Mouse (Mus musculus): ENCODE measurements around the gene Zfp934. TPM values are rescaled to one million over a fixed set of nuclear protein-coding genes. Genes with fewer than 3 reads are reported as not detected.
A peak's percentile ranks its signal among the peaks of the same experiment; 100 is the strongest.
"Not testable (repeated sequence)": the region's sequence is repeated elsewhere in the genome, so short reads cannot be mapped to it uniquely, and the experiment has no call there.

The Zfp934 gene
- polyA plus RNA-seq, 1 experiment from 2014 or later = 12.7 TPM

DNA sequence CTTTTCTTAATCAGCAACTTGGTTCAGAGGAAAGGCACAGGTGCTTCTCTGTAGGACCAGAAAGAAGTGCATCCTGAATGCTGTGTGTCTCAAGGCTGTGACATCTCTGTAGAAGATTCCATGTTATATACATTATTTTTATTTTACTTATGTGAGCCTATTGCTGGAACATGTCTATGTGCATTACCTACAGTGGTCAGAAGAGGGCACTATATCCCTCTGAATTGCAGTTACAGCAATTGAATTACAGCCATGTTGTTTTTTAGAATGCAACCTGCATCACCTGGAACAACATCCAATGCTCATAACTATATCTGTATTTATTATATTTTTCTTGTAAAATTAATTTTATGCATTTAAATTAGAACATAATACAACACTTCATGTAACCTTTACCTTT, 101.1 kb downstream of the Zfp934 start:
- not testable (repeated sequence) for H3K4me2 ChIP-seq (ENCODE audit: low read length); H3K36me3 ChIP-seq (ENCODE audit: insufficient read depth, low read length); H3K4me3 ChIP-seq (replicated peaks; ENCODE audit: low read depth, low read length); H3K27me3 ChIP-seq (ENCODE audit: insufficient read depth, low read length); H3K9ac ChIP-seq (ENCODE audit: low read depth, low read length); H3K4me1 ChIP-seq (replicated peaks; ENCODE audit: insufficient read depth, low read length); ATAC-seq (replicated peaks; ENCODE audit: low FRiP score, low read depth); H3K27ac ChIP-seq; H3K9me3 ChIP-seq (replicated peaks; ENCODE audit: low read length)
- peak; percentile 44 for DNase-seq (ENCODE audit: low spot score)
- TF ChIP-seq CTCF (IDR thresholded peaks at IDR 0.05; ENCODE audit: low read depth) = peak; percentile 60

DNA sequence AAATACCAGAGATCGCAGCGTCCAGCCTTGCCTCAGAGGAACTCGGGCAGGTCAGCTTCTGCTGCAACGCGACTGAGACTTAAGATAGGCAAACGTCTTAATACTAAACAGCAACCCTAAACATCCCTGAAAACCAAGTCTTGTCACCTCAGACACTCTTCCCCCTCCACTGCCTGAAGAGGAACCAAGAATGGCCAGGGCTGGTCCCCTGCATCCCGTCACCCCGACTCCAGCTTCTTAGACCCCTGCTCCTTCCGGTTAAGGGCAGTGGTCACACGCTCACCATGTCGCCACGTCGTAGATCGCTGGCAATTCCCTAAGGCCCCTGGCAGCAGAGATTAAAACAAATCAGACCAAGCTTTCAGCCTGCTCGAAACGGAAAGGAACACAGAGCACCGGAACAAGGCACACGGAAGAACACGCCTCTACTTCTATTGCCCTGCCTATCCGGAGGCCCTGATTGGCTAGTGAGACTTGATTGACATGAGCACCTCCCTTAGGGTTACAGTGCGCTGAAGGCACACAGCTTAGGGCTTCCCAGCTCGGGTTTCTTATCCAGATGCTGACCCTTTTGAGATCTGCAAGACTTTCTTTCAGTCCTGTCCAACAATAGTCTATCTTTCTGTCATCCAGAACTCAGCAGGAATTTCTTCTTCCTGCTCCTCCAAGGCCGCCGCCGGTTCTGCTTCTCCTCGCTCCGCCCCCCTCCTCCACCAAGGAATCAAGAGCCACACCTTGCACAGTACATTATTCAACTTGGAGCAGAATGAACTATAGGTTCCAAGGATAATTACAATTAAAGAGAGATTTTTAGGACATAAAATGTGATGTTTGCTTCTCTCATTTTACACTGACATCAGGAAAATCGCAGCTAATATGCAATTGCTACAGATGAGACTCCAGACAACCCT, 104.3 kb downstream of the Zfp934 start, which contains the start of gene Gm49359:
Gene Gm49359, minus strand, starts transcription at position 409 of the 911 bp plus-strand sequence.
- not testable (repeated sequence) for H3K36me3 ChIP-seq (ENCODE audit: insufficient read depth, low read length); H3K27me3 ChIP-seq (ENCODE audit: insufficient read depth, low read length); H3K9me3 ChIP-seq (replicated peaks; ENCODE audit: low read length); H3K4me1 ChIP-seq (replicated peaks; ENCODE audit: insufficient read depth, low read length)
- peak within 1 kb of the TSS; percentile 63 for H3K4me3 ChIP-seq (replicated peaks; ENCODE audit: low read depth, low read length)
- peak within 1 kb of the TSS; percentile 78 for H3K9ac ChIP-seq (ENCODE audit: low read depth, low read length)
- DNase-seq (ENCODE audit: low spot score) (peak; percentile 96), ATAC-seq (replicated peaks; ENCODE audit: low FRiP score, low read depth) (peak; percentile 100)
- peak within 1 kb of the TSS; percentile 47 for H3K4me2 ChIP-seq (ENCODE audit: low read length)
- WGBS = 1% methylated on average over 28 of the region's 28 CpGs
- H3K27ac ChIP-seq = peak within 1 kb of the TSS; percentile 91

Small RNA genes lying within 50 kb of the gene (microRNA-seq; reads per million reads assigned to microRNA genes)
- not detected for gene Gm22256

Other genes starting within 250 kb of the Zfp934 start
- 5.2 TPM in 2 replicates for gene Gm3604, start 188.0 kb downstream of the Zfp934 start, polyA plus RNA-seq (2015; fragmentation: Nextera tagmentation; extraction: Ambion mirVana)
- gene Gm49359, start 104.4 kb downstream of the Zfp934 start, polyA plus RNA-seq (2015; fragmentation: Nextera tagmentation; extraction: Ambion mirVana) = 6.7 and 7.8 TPM in 2 replicates
- 0.36 TPM in 1 of 2 replicates, not detected in the other for gene Zfp935, start 12.7 kb downstream of the Zfp934 start, polyA plus RNA-seq (2015; fragmentation: Nextera tagmentation; extraction: Ambion mirVana)
- gene 6720489N17Rik, start 53.0 kb upstream of the Zfp934 start, polyA plus RNA-seq (2015; fragmentation: Nextera tagmentation; extraction: Ambion mirVana) = 6.7 and 11.1 TPM in 2 replicates
- 18.6 and 19.1 TPM in 2 replicates for gene Platr25, start 189.5 kb upstream of the Zfp934 start, polyA plus RNA-seq (2015; fragmentation: Nextera tagmentation; extraction: Ambion mirVana)
- 6.1 and 6.7 TPM in 2 replicates for gene Gm5141, start 214.6 kb upstream of the Zfp934 start, polyA plus RNA-seq (2015; fragmentation: Nextera tagmentation; extraction: Ambion mirVana)

All from kidney, postnatal 0 days (tissue).